Mouse (Mus musculus) gastrocnemius, postnatal 10 days (tissue): Measurements from ENCODE around the gene Dcaf4. TPM values are rescaled to one million over a fixed set of nuclear protein-coding genes. Genes with fewer than 3 reads are reported as not detected.

Experiments
- DNase-seq: peaks from one replicate; pipeline ENCODE4 v3.0.0; 2021; ENCODE audit warnings: mixed read lengths
- long read RNA-seq, 2 experiments: library from polyadenylated mRNA; stranded (forward); transcript quantifications; one replicate each; pipeline ENCODE4 v2.0.0; 2021
- total RNA-seq, 2 experiments: library from RNA; stranded (reverse); gene quantifications; 2 replicates each; pipeline ENCODE4 v1.2.3; 2021

The Dcaf4 gene
- 10 to 100 TPM; 26.1 to 26.5 TPM for total RNA-seq
- long read RNA-seq, experiment 1, transcript Dcaf4-208 (13 exons, 2,005 nt) = minor isoform, 5 of 57 reads
- long read RNA-seq, experiment 1, transcript Dcaf4-201 (14 exons, 2,008 nt) = major isoform, 44 of 57 reads
- long read RNA-seq, experiment 1, partial matches to known transcripts = 1 of 57 reads
- long read RNA-seq, experiment 1, other reads (novel, unspliced or antisense) = 7 of 57 reads
- long read RNA-seq, experiment 2, transcript Dcaf4-201 (14 exons, 2,008 nt) = major isoform, 39 of 50 reads
- long read RNA-seq, experiment 2, partial matches to known transcripts = 0 of 50 reads
- long read RNA-seq, experiment 2, other reads (novel, unspliced or antisense) = 7 of 50 reads

- peak; percentile 96 for DNase-seq
Observed at GRCm38 (mm10) chr12:83520311-83520890, at the start of gene Dcaf4. Dcaf4 (plus strand) TSS chr12:83520466.

DNA sequence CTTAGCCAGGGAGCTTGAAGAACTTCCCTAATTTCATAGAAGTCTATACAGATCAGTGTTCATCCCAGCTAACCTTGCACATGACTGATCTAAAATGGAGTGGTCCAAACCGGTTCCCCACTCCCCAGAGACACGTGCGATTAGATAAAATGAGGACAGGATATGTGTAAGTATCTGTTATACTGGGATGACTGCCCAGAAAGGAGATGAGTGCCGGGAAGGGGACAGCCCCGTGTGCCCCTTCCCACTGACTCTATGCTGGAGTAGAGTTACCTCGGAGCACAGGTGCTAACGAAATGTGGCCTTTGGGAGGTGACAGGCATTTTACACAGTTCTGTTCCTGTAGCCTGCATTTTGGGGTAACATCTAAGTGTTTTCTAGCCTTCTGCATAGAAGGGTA lies 48.5 kb upstream of the Dcaf4 start:
- no peak for DNase-seq

- DNase-seq = no peak
Observed at GRCm38 (mm10) chr12:83473987-83474600, 46.2 kb upstream of the Dcaf4 start.

GRCm38 (mm10) chr12:83475419-83475818 lies 44.8 kb upstream of the Dcaf4 start:
- no peak for DNase-seq

DNA sequence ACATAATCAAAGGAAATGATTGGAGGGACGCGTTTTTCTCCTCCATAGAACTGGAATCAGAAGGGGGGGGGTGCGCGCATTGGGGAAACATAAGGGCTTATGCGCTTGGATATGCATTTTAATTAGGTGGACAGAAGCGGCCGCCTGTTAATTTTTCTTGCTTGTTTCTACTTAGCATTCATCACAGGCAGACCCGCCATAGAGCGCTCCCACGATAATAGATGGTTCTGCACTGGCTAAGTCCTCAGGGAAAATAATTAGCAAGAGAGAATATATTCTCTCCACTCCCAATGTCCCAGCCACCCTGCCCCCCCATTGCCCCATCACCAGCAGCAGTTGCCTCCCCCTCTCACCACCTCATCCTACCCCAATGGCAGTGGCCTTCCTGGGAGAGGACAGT lies 44.0 kb upstream of the Dcaf4 start:
- DNase-seq = no peak

DNA sequence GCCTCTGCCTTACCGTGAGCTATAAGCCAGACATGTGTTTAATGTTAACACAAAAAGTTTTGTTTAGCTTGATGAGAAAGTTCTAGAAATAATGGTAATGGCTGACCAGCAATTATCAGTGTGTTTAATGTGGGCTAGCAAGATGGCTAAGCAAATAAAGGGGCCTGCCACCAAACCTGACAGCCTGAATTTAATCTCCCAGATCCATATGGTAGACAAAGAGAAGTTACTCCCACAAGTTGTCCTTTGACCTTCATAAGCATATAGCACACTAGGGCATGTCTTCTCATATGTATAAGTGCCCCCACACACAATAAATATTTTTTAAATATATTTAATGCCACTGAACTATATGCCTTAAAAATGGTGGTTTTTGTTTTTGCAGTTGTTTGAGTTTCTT lies 41.1 kb upstream of the Dcaf4 start:
- DNase-seq = no peak

- no peak for DNase-seq
Observed at GRCm38 (mm10) chr12:83479818-83480401, 40.4 kb upstream of the Dcaf4 start.

- DNase-seq = no peak
Observed at GRCm38 (mm10) chr12:83481439-83481838, 38.8 kb upstream of the Dcaf4 start.

DNA sequence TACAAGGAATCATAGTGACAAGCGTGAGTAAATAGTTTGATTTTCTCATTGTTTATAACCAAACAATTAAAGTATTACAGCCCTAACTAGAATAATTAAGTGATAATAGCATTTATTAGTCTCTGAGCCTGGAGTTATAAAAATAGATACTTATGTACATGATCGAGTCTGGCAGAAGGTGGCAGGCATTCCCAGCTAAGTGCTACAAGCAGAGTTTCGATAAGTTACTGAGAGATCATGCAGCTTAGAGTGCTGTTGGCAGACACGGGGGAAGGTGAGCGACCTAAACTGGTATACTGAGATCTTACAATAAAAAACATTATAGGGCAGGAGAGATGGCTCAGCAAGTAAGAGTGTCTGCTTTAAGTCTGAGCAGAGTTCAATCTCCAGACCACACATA lies 36.6 kb upstream of the Dcaf4 start:
- no peak for DNase-seq

DNA sequence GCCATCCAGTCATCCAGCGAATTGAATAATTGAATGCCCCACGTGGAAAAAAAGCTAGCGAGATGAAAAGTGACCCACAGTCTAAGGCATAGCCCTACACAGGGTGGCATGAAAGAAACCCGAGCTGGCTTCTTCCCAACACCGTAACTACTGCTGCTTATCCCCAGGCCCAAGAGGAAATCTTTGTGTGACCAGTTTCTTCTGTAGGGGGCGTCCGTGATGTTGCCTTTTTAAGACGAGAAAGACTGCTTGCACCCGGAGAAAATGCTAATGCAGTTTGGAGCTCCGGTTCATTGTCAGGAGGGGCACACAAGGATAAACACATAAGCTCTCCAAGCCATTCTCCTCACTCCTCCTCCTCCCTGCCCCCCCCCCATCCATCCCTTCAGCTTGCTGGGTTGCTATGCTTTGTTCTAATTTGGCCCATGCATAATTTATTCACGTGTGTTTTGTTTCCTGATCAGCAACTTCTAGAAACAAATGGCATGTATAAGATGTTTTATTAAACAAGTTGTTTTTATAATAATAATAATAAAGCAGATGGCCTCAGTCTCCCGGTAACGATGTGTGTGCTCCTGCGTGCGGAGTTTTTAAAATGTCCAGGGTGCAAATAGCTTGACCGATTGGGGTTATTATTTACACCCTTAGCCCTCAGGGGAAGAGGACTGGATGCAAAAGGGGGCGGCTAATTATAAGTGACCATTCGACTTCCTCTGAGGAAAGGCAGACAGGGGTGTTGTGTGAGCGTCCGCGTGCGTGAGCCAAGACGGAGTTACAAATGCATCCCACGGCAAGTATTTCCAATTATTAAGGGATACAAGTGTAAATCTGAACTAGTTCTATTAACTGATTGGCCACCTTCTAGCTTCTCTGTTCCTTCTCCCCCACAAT lies 35.2 kb upstream of the Dcaf4 start:
- no peak for DNase-seq

DNA sequence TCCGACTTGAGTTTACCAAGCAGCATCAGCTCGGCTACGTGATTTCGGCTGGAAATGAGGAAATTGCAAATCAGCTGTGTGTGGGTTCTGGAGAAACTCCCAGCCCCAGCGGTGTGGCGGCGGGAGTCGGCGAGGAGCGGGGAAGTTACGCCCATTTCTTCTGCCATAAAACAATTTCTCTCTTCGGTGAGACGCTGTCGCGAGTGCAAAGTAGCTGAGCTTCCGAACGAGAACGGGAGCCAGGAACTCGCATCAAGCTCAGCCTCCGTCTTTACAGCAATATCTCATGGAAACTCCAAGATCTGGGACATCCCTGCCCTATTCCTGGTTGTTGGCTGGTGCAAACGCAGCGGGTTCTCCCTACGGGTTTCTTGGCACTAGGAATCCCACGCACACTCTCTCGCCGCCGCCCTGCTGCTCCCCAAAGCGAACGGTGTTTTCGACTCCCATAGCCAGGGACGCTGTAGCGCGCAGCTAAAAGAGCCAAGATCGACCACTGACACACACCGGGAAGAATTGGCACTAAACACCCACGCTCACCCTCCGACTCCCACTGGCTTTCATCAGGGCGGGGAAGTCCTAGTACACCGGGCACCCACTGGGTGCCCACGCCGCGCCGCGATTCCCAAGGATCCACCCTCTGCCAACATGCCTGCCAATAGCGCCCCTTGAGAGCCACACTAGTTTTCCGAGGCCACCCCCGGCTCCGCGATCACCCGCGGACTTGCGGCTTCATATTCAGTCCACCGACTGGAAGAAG lies 34.2 kb upstream of the Dcaf4 start:
- DNase-seq = peak; percentile 19

- DNase-seq = peak; percentile 62
Observed at GRCm38 (mm10) chr12:83486671-83487461, 33.4 kb upstream of the Dcaf4 start.

DNA sequence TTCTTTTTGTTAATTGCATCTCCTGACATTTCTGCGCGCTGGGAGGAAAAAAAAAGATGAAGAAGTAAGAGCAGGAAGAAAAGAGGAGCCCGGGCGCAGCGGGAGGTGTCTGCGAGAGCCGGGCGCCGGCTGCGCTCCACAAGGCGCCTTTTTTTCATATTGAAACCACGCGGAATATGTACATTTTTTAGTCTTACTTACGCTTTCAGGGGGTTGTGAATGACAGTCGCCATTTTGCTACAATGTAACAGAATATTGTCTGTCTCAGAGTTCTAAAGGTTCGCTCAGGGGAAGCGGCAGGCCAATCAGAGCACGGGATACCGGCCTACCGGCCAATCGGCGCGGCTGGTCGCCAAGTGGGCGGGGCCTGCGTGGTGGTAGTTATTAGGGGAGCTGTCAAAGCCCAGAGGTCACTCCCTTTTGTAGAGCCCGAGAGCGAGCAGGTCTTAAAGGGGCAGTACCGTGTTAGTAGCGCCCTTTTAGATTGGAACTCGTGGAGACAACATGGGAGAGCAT lies 32.7 kb upstream of the Dcaf4 start, which contains the start of gene Dpf3:
TSS of gene Dpf3 (minus strand) at position 241 of the 516 bp plus-strand sequence.
- peak; percentile 100 for DNase-seq

DNA sequence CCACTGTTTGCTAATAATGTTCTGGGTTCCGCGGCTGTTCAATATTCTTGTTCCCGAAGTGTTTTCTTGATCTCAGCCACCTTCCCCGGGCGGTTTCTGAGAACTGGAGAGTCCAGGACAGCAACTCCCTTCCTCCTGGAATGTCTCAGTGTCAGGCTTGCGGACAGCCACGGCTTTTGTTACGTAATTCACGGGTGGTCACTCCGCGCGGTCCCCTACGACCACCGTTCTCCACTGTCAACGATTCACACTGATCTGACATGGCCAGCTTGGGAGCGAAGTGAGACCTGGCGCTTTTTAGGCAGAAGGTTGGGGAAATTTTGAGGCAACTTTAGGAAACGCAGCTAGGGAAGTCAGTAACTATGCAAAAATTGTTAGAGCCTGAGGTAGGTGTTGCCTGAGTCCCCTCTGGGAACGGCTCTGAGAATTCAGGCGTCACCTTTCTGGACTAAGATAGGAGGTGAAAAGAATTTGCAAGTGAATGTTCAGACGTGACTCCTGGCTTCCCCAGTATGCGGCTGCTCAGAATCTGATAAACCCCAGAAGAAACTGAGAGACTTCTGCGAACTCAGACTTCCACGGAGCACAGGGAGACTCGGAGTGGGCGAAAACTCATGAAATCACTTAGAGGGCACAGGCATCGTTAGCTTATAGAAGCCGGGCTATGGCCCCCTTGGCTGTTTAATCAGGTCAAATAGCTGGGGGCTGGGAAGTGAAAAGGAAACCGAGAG lies 31.9 kb upstream of the Dcaf4 start:
- DNase-seq = peak; percentile 19

- DNase-seq = no peak
Observed at GRCm38 (mm10) chr12:83489748-83490147, 30.5 kb upstream of the Dcaf4 start.

GRCm38 (mm10) chr12:83491609-83492008 lies 28.7 kb upstream of the Dcaf4 start:
- DNase-seq = no peak

DNA sequence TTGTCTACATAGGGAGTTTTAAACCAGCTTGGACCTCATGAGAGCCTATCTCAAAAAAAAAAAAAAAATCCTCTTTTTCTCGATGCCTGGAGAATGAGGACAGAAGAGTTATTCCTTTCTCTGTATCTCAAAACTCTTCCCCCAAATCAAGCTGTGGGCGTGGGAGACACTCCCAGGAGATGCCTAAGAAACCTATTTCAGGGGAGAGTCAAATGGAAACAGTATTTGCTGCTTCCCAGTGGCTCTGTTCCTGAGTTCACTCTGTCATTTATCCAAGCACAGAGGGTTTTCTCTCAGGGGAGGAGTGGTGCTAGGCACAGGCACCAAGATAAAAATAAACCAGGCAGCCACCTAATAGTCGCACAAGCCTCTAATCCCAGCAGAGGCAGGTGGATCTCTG lies 27.5 kb upstream of the Dcaf4 start:
- no peak for DNase-seq

GRCm38 (mm10) chr12:83494196-83494595 lies 26.1 kb upstream of the Dcaf4 start:
- DNase-seq = no peak

DNA sequence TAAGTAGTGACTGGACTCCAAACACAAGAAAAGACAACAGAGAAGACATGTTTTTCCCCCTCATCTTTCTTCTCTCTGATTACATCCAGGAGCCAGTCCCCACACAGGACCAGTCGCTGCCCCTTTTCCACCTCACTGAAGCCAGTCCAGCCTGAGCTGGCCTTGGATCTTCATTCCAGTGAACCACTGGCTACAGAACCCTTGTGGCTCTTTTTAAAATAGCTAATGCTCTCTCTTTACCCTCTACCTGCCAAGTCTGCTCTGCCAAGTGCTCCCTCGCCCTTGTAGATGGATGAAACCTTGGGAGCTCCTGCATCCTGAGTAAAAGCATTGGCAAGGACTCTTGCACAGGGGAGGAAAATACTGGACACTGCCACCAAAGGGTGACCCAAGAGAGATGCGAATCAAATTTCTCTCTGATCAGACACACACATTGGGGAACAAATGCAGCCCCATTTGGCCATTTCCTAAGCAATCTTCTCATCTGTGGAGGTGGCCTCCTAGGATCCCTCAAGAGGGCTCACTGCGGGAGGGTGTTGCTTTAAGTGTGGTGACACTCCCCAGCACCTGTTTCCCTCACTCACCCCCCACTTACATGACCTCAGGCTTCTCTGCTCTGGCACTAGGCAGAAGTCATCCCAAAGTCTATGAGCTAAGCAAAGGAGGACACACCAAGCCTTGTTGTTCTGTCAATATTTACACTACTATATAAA lies 24.9 kb upstream of the Dcaf4 start:
- no peak for DNase-seq
